Mouse (Mus musculus) stomach, postnatal 0 days (tissue): ENCODE measurements around the gene Rad21l.

Experiments used
- CTCF ChIP-seq: IDR thresholded peaks from 2 replicates; pipeline ENCODE4 v1.5.1; 2016; ENCODE audit warnings: antibody characterized with exemption, low read depth, mild to moderate bottlenecking, moderate library complexity
- EP300 ChIP-seq: optimal IDR thresholded peaks from 2 replicates; pipeline ENCODE3; 2016; ENCODE audit warnings: antibody characterized with exemption

GRCm38 (mm10) chr2:151701231-151702145, 33.2 kb upstream of the Rad21l start, which contains the start of gene Tmem74b:
- TF ChIP-seq CTCF (no peak), EP300 (no peak)
